Mouse (Mus musculus) urinary bladder, postnatal 10 days (tissue): ENCODE measurements around the gene Neurl1a.
"Not testable (repeated sequence)": the region's sequence is repeated elsewhere in the genome, so short reads cannot be mapped to it uniquely, and the experiment has no call there.

Source experiments
- DNase-seq: peaks from one replicate; pipeline ENCODE4 v3.0.0; 2022; ENCODE audit warnings: low spot score

The Neurl1a gene

DNA sequence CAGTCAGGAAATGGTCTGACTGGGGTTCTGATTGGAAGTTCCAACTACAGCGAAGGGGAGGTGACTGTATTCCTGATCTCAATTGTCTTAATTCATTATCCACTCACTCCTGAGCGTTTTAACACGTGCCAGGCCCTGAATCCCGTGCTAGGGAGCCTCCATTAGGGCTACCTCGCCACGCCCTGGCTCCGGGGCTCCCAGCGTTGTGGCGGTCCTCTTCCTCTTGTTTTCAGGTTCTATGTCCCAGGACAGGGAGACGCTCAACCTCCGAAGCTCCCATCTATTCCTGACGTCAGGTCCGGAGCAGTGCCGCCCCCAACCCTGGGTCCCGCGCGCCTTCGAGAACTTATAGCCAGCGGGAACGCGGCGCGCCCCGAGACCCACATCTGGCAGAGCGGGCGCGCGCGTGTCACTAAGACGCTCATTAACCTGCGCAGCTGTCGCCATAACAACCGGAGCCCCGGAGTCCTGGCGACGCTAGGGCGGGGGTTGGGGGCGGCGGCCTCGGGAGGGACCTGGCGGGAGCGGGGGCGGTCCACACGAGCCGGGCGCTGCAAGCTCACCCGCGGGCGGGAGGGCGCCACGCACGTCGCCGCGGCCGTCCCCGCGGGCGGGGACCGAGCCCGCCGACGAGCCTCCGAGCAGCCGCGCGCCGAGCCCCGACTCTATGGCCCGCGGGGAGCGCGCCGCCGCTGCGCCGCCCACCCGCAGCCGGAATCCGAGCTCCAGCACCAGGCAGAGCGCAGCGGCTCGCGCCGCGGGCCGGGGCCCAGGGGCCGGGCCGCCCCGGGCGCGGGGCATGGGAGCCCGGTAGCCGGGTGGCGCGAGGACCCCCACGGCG lies at the start of gene Neurl1a:
Neurl1a (plus strand) TSS at position 390 of the 841 bp plus-strand sequence.
- no peak for DNase-seq

GRCm38 (mm10) chr19:47128835-47129234 lies 49.8 kb upstream of the Neurl1a start:
- no peak for DNase-seq

DNA sequence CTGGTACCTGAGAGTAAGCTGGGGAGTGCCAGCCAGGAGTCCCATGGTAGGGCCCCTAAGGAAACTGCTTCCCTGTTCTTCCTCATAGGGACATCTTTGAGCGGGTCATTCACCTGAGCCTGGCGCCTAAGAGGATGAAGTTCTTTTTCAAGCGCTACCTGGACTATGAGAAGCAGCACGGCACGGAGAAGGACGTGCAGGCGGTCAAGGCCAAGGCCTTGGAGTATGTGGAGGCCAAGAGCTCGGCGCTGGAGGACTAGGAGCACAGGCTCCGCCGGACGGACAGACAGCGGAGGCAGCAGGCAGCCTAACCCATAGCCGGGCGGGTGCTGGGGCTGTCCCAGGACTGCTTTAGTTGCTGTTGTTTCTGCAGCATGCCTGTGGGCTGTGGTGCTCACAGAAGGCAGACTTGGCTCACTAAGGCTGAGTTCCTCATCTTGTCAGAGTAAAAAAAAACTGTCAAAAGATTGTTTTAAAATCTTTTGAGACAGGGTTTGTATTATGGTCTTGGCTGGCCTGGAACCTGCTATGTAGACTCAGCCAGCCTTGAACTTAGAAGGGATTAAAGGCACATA lies 48.0 kb upstream of the Neurl1a start:
- no peak for DNase-seq

GRCm38 (mm10) chr19:47133161-47133560 lies 45.5 kb upstream of the Neurl1a start:
- no peak for DNase-seq

DNA sequence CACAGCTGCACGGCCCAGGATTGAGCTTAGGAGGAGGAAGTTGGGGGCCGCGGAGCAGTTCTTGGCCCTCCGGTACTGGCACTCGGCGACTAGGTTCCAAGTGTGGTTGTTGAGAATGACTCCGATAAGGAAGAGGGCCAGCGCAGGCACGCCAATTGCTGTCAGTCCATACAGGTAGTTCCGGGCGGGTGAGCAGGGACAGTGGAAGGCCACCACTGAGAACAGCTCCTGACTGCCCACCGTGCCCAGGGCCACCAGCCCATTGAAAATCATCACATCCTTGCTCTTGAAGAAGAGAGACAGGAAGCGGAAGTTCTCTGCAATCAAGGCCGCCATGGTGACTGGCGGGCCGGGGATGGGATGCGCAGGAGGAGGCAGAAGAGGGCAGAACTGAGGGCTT lies 43.1 kb upstream of the Neurl1a start:
- DNase-seq = no peak

- no peak for DNase-seq
Measured at GRCm38 (mm10) chr19:47136170-47136569, 42.5 kb upstream of the Neurl1a start.

- DNase-seq = no peak
Measured at GRCm38 (mm10) chr19:47137051-47137581, 41.5 kb upstream of the Neurl1a start.

DNA sequence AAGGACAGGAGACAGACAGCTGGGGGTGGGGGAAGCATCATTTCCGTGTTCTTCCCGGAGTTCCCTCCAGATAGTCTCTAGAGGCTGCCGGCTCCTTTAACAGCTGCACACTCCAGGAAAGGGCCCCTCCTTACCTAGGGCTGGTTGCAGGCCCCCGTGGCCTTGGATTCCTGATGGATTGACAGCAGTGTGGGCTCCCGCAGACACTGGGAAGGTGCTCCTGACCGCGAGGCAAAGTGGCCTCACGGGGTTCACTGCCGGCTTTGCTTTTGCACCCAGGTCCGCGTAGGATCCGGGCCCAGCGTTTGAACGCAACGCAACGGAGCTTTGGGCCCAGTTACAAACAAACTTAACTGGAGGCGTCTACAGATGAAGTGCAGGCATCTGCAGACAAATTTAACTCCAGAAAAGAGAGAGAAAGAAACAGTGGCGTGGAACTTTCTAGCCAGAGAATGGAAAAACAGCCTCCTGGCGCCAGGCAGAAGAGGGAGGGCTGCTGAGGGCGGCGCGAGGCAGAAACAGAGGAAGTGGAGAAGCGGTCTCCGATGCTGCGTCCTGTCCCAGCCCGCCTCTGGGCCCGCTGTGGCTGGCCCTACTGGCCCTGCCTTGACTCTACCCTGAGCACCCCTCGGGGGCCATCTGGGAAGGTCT lies 40.7 kb upstream of the Neurl1a start, which contains the start of gene Calhm2:
Calhm2 (minus strand) TSS at position 524 of the 651 bp plus-strand sequence.
- DNase-seq = no peak

DNA sequence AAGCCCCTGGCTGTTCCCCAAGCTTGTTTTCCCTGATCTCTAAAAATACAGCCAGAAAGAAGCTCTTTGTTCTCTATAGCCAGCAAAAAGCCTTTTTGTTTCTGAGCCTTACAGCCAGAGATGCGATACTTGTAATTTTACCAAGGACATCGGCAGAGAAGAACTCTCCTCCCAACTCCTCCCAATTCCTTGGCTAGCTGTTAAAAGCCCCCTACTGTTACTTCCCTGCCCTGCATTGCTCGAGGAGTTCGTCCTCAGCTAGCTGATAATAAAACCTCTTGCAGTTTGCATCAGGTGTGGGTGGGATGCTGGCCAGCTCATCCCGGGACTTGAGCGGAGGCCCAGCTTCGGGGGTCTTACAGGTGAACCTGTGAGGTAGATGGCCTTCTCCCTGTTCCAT lies 39.0 kb upstream of the Neurl1a start:
- not testable (repeated sequence) for DNase-seq

DNA sequence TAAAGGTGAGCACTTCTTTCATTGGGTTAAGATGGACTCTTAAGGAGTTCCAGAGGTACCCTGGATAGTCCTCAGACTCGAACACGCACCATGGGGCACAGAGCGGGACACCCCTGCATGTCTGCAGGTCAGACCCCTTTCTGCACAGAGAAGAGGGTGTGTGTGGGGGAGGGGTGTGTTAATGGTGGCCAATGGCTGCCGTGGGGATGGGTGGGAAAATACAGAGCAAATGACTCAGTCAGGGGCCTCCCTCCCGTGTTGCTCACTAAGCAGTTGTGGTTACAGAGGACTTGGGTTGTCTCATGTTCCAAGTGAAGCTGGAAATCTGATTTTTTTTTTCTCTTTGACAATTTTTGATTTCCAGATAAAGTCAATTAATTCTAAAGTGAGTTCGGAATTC lies 36.2 kb upstream of the Neurl1a start:
- DNase-seq = no peak

DNA sequence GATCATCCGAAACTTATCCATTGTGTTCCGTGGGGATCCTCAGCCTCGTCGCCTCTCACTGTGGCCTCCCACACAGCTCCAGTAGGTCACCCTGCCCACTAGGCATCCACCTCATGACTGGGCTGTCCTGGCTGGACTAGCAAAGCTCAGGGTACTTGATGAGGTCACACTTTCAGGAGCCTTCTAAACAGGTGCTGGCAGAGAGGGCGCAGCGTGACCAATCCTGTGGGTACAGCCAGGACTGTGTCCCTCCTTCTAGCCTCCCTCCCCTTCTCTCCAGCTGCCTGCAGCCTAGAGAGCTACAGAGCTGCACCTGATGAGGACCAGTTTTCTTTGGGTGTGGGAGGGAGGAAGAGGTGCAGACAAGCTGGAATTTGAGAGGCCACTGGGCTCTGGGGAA lies 34.5 kb upstream of the Neurl1a start, which contains the start of gene Calhm1:
Calhm1 (minus strand) TSS at position 101 of the 400 bp plus-strand sequence.
- no peak for DNase-seq

- no peak for DNase-seq
Measured at GRCm38 (mm10) chr19:47148267-47148847, 30.3 kb upstream of the Neurl1a start.

GRCm38 (mm10) chr19:47149854-47150253 lies 28.8 kb upstream of the Neurl1a start:
- no peak for DNase-seq

DNA sequence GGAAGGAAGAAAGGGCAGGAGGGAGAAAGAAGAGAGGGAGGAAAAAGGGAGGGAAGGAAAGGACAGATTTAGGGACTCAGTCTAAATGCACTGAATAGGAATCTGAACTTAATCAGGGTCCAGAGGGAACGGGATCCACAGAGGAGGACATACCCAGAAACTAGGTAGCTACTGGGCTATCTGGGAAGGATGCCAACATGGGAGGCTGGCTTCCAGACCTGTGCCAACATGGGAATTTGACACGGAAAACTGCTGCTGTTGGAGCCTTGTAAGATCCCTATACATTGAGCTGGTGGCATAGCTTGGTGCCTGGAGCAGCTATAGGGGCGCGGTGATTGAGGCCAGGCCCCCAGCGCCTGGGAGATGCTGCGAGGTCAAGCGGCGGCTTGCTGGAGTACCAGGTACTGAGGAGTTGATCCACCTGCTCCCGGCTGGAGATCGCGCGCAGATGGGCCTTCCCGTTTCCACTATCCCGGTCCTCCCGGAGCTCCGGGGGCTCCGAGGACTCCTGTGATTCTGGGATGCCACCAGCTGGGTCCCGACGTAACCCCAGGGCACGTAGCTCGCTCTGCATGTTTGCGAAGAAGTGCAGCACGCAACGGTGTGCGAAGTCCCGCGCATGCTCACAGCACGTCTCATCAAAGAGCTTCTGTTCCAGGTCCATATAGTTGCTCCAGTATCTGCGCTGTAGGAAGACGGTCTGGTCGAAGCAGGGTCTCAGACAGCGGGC lies 27.1 kb upstream of the Neurl1a start:
- no peak for DNase-seq

- DNase-seq = no peak
Measured at GRCm38 (mm10) chr19:47152062-47152369, 26.6 kb upstream of the Neurl1a start.

- DNase-seq = no peak
Measured at GRCm38 (mm10) chr19:47153767-47154166, 24.9 kb upstream of the Neurl1a start.

- DNase-seq = no peak
Measured at GRCm38 (mm10) chr19:47157664-47158063, 21.0 kb upstream of the Neurl1a start, which contains the start of gene Calhm3. Calhm3 (minus strand) TSS chr19:47157764.

DNA sequence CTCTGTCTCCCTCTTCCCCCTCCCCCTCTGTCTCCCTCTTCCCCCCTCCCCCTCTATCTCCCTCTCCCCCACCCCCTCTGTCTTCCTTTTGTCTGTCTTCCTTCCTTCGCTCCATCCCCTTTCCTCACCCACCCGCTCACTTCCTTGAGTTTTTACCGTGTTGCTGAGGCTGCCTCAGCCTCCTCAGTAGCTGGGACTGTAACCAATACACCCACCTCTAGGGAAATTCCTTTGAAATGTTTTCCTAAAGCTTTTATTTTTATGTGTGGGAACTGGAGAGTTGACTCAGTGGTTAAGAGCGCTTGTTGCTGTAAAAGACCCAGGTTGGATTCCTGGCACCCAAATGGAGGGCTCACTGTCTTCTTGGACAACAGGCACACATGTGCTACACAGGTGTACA lies 17.0 kb upstream of the Neurl1a start:
- DNase-seq = no peak

DNA sequence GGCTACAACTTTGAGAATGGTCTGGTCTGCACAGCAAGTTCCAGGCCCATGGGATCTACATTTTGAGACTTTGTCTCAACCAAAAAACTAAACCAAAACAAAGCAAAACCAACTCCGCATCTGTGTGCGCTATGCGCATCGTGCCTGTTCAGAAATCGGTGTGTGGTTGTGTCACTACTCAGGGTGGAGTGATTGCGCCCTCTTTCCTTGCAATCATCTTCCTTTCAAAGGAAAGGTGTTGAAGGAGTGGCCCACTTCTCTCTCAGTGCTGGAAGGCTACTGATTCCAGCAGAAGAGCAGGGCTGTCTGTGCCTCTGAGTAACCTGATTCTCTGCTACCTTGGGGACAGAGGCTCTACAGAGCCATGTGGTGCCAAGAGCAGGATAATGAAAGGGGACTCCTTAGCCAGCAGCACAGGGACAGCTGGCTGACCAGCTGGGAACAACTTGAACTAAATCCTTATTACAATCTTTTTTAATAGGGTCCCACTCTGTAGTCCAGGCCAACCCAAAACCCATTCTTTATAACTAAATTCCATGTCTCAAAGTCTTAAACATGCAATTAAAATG lies 15.4 kb upstream of the Neurl1a start:
- DNase-seq = no peak

- no peak for DNase-seq
Measured at GRCm38 (mm10) chr19:47166758-47167157, 11.9 kb upstream of the Neurl1a start.

DNA sequence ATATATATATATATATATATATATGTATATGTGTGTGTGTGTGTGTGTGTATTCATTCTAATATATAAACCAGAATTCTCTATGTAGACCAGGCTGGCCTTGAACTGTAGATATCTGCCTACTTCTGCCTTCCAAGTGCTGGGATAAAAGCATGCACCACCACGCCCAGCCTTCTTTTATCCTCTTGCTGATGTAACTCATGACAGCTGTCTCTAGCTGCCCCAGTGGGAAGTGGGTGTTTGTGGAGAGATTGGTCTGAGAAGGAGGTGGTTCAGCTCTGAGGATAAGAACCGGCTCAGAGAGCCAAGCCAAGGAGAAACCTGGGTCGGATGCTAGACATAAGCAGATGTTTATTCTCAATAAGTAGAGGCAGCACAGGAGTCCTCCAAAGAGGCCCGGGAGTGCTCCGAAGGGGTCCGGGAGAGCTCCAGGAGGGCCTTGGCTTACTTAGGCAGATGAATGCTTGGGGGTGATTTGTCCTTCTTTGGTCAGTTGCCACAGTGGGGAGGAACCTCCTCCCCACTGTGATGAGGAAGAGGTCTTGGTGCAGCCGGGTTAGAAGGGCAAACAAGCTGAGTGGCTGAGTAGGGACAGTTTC lies 10.9 kb upstream of the Neurl1a start:
- DNase-seq = no peak
